Mouse (Mus musculus) ES-E14 (cell line): ENCODE measurements around the gene Zfhx3.

Experiments
- MAFK ChIP-seq: IDR thresholded peaks from 2 replicates; pipeline ENCODE4 v1.6.1; 2014; ENCODE audit warnings: mild to moderate bottlenecking, low read depth, low read length, inconsistent platforms; ENCODE audit not compliant: insufficient read depth
- ZC3H11A ChIP-seq: IDR thresholded peaks from 2 replicates; pipeline ENCODE4 v1.6.1; 2012; ENCODE audit warnings: low read depth, mild to moderate bottlenecking, inconsistent platforms, low read length, borderline replicate concordance

- no peak for TF ChIP-seq ZC3H11A
- TF ChIP-seq MAFK = no peak
These were observed 773.0 kb downstream of the Zfhx3 start for GRCm38 (mm10) chr8:108715416-108715948.
